Mouse (Mus musculus) stomach, embryonic 15.5 days (tissue): ENCODE data around the gene Olfr286. TPM values are rescaled to one million over a fixed set of nuclear protein-coding genes. Genes with fewer than 3 reads are reported as not detected.

Source experiments
- ATAC-seq: fragments of 200-750 bp; cut with Nextera tagmentation; 2 replicates; pipeline ENCODE4 v1.8.0; 2017; ENCODE audit warnings: low read depth, moderate number of reproducible peaks, moderate TSS enrichment; ENCODE audit not compliant: insufficient read depth, low FRiP score
- H3K27ac ChIP-seq: fragments of 300-500 bp; sonication (generic); 2 replicates; pipeline ENCODE4 v1.5.1; 2015; ENCODE audit warnings: mild to moderate bottlenecking, inconsistent platforms
- H3K27me3 ChIP-seq: fragments of 300-500 bp; sonication (generic); replicated peaks from 2 replicates; pipeline ENCODE4 v1.6.1; 2015; ENCODE audit warnings: inconsistent platforms
- H3K36me3 ChIP-seq: fragments of 300-500 bp; sonication (generic); 2 replicates; pipeline ENCODE4 v1.6.1; 2015; ENCODE audit warnings: inconsistent platforms
- H3K4me1 ChIP-seq: fragments of 300-500 bp; sonication (generic); 2 replicates; pipeline ENCODE4 v1.6.1; 2015; ENCODE audit warnings: inconsistent platforms
- H3K4me2 ChIP-seq: fragments of 300-500 bp; sonication (generic); 2 replicates; pipeline ENCODE4 v1.6.1; 2015; ENCODE audit warnings: mild to moderate bottlenecking, inconsistent platforms
- H3K4me3 ChIP-seq: fragments of 300-500 bp; sonication (generic); replicated peaks from 2 replicates; pipeline ENCODE4 v1.5.1; 2015; ENCODE audit warnings: inconsistent platforms
- H3K9ac ChIP-seq: fragments of 300-500 bp; sonication (generic); 2 replicates; pipeline ENCODE4 v1.6.1; 2015; ENCODE audit warnings: inconsistent platforms
- H3K9me3 ChIP-seq: fragments of 300-500 bp; sonication (generic); 2 replicates; pipeline ENCODE4 v1.6.1; 2016; ENCODE audit warnings: inconsistent platforms
- WGBS: fragments of 180-500 bp; shearing (Covaris S2); methylation state at CpG from one replicate; pipeline ENCODE4 v1.1.7; 2015; 5-methylcytosine and 5-hydroxymethylcytosine counted together
- polyA plus RNA-seq: library from polyadenylated mRNA; unstranded; fragments of >200 nt; fragmentation: Nextera tagmentation; extraction: Ambion mirVana; gene quantifications from 2 replicates; pipeline ENCODE4 v1.2.1, GENCODE M21; 2015

Gene Olfr286
- polyA plus RNA-seq: not detected in 2 replicates

GRCm38 (mm10) chr15:98234350-98234749 lies at the start of gene Olfr286:
Gene Olfr286, minus strand, starts transcription at chr15:98234450.
- H3K4me1 ChIP-seq: no peaks in the 10 kb centered on the region
- H3K4me3 ChIP-seq: no peak within 1 kb of the TSS
- WGBS: 84% methylated on average over 4 of the region's 4 CpGs
- no peak for ATAC-seq
- H3K27me3 ChIP-seq: no peaks in the 10 kb centered on the region
- H3K4me2 ChIP-seq: no peak within 1 kb of the TSS
- H3K9me3 ChIP-seq: no peaks in the 10 kb centered on the region
- H3K27ac ChIP-seq: no peak within 1 kb of the TSS
- H3K9ac ChIP-seq: no peak within 1 kb of the TSS
- H3K36me3 ChIP-seq: no peaks in the 10 kb centered on the region

- Histone ChIP-seq H3K4me2 (no peak overlapping the region), H3K36me3 (no peaks in the 10 kb centered on the region), H3K9ac (no peak overlapping the region), H3K4me3 (no peak overlapping the region), H3K27me3 (no peaks in the 10 kb centered on the region), H3K9me3 (no peaks in the 10 kb centered on the region), H3K4me1 (no peaks in the 10 kb centered on the region), H3K27ac (no peak overlapping the region)
- WGBS: 85% methylated on average over 7 of the region's 7 CpGs
- ATAC-seq: no peak
These were observed 23.5 kb upstream of the Olfr286 start for GRCm38 (mm10) chr15:98257776-98258175.

GRCm38 (mm10) chr15:98257193-98257592 lies 22.9 kb upstream of the Olfr286 start, which contains the start of gene H1fnt:
Gene H1fnt, minus strand, starts transcription at chr15:98257293.
- Histone ChIP-seq H3K36me3 (no peaks in the 10 kb centered on the region), H3K4me2 (no peak within 1 kb of the TSS), H3K4me3 (no peak within 1 kb of the TSS), H3K9ac (no peak within 1 kb of the TSS), H3K4me1 (no peaks in the 10 kb centered on the region), H3K27me3 (no peaks in the 10 kb centered on the region), H3K9me3 (no peaks in the 10 kb centered on the region), H3K27ac (no peak within 1 kb of the TSS)
- no peak for ATAC-seq
- WGBS: 83% methylated on average over 8 of the region's 8 CpGs

- H3K27me3 ChIP-seq: no peaks in the 10 kb centered on the region
- no peak overlapping the region for H3K27ac ChIP-seq
- H3K4me2 ChIP-seq: no peak overlapping the region
- ATAC-seq: no peak
- no peaks in the 10 kb centered on the region for H3K36me3 ChIP-seq
- H3K4me3 ChIP-seq: no peak overlapping the region
- no peaks in the 10 kb centered on the region for H3K4me1 ChIP-seq
- no peaks in the 10 kb centered on the region for H3K9me3 ChIP-seq
- H3K9ac ChIP-seq: no peak overlapping the region
- 93% methylated on average over 13 of the region's 13 CpGs for WGBS
These were observed 22.0 kb upstream of the Olfr286 start for GRCm38 (mm10) chr15:98256271-98256670.

- H3K27ac ChIP-seq: no peak overlapping the region
- 83% methylated on average over 4 of the region's 4 CpGs for WGBS
- no peak overlapping the region for H3K9ac ChIP-seq
- H3K36me3 ChIP-seq: no peaks in the 10 kb centered on the region
- no peak for ATAC-seq
- H3K9me3 ChIP-seq: no peaks in the 10 kb centered on the region
- no peaks in the 10 kb centered on the region for H3K27me3 ChIP-seq
- H3K4me3 ChIP-seq: no peak overlapping the region
- no peaks in the 10 kb centered on the region for H3K4me1 ChIP-seq
- no peak overlapping the region for H3K4me2 ChIP-seq
These were observed 1.2 kb upstream of the Olfr286 start for GRCm38 (mm10) chr15:98235442-98235841.

- no peak for ATAC-seq
- Histone ChIP-seq H3K4me1 (no peaks in the 10 kb centered on the region), H3K36me3 (no peaks in the 10 kb centered on the region), H3K27ac (no peak overlapping the region), H3K27me3 (no peaks in the 10 kb centered on the region), H3K4me2 (no peak overlapping the region), H3K9me3 (no peaks in the 10 kb centered on the region), H3K4me3 (no peak overlapping the region), H3K9ac (no peak overlapping the region)
- WGBS: 72% methylated on average over 7 of the region's 7 CpGs
These were observed 8.2 kb downstream of the Olfr286 start for GRCm38 (mm10) chr15:98226096-98226495.

- H3K27me3 ChIP-seq: no peaks in the 10 kb centered on the region
- ATAC-seq: no peak
- H3K36me3 ChIP-seq: no peaks in the 10 kb centered on the region
- 40% methylated on average over 16 of the region's 16 CpGs for WGBS
- no peak overlapping the region for H3K4me3 ChIP-seq
- no peaks in the 10 kb centered on the region for H3K9me3 ChIP-seq
- H3K9ac ChIP-seq: no peak overlapping the region
- no peaks in the 10 kb centered on the region for H3K4me1 ChIP-seq
- no peak overlapping the region for H3K4me2 ChIP-seq
- no peak overlapping the region for H3K27ac ChIP-seq
These were observed 8.6 kb downstream of the Olfr286 start for GRCm38 (mm10) chr15:98225610-98226009.

- Histone ChIP-seq H3K36me3 (no peaks in the 10 kb centered on the region), H3K4me3 (no peak overlapping the region), H3K4me2 (no peak overlapping the region), H3K4me1 (no peaks in the 10 kb centered on the region), H3K9me3 (no peaks in the 10 kb centered on the region), H3K27me3 (no peaks in the 10 kb centered on the region), H3K27ac (no peak overlapping the region), H3K9ac (no peak overlapping the region)
- no peak for ATAC-seq
These were observed 11.9 kb downstream of the Olfr286 start for GRCm38 (mm10) chr15:98222377-98222776.

GRCm38 (mm10) chr15:98220877-98221276 lies 13.4 kb downstream of the Olfr286 start, which contains the start of the genes Gm44579 and Olfr287:
Gene Gm44579, minus strand, starts transcription at chr15:98220977.
Gene Olfr287, minus strand, starts transcription at chr15:98221056.
- Histone ChIP-seq H3K4me1 (no peaks in the 10 kb centered on the region), H3K9ac (no peak within 1 kb of the TSS), H3K36me3 (no peaks in the 10 kb centered on the region), H3K4me2 (no peak within 1 kb of the TSS), H3K27me3 (no peaks in the 10 kb centered on the region), H3K9me3 (no peaks in the 10 kb centered on the region), H3K4me3 (no peak within 1 kb of the TSS), H3K27ac (no peak within 1 kb of the TSS)
- no peak for ATAC-seq
- 69% methylated on average over 4 of the region's 4 CpGs for WGBS

- Histone ChIP-seq H3K4me3 (no peak overlapping the region), H3K9me3 (no peaks in the 10 kb centered on the region), H3K4me1 (no peaks in the 10 kb centered on the region), H3K36me3 (no peaks in the 10 kb centered on the region), H3K27ac (no peak overlapping the region), H3K4me2 (no peak overlapping the region), H3K27me3 (no peaks in the 10 kb centered on the region), H3K9ac (no peak overlapping the region)
- ATAC-seq: no peak
- 62% methylated on average over 5 of the region's 5 CpGs for WGBS
These were observed 20.1 kb downstream of the Olfr286 start for GRCm38 (mm10) chr15:98214130-98214529.

GRCm38 (mm10) chr15:98213336-98213870 lies 20.8 kb downstream of the Olfr286 start:
- no peak for ATAC-seq
- Histone ChIP-seq H3K9ac (no peak overlapping the region), H3K27ac (no peak overlapping the region)

GRCm38 (mm10) chr15:98209676-98210075 lies 24.6 kb downstream of the Olfr286 start:
- Histone ChIP-seq H3K27me3 (no peaks in the 10 kb centered on the region), H3K36me3 (no peaks in the 10 kb centered on the region), H3K4me1 (no peaks in the 10 kb centered on the region), H3K4me2 (no peak overlapping the region), H3K4me3 (no peak overlapping the region), H3K9ac (no peak overlapping the region), H3K9me3 (no peaks in the 10 kb centered on the region), H3K27ac (no peak overlapping the region)
- ATAC-seq: no peak
- WGBS: 83% methylated on average over 7 of the region's 7 CpGs

More at GRCm38 (mm10) chr15:98213336-98213870, 20.8 kb downstream of the Olfr286 start:
- no peaks in the 10 kb centered on the region for H3K36me3 ChIP-seq
- no peaks in the 10 kb centered on the region for H3K4me1 ChIP-seq
- WGBS: 73% methylated on average over 5 of the region's 5 CpGs
- H3K4me2 ChIP-seq: no peak overlapping the region
- H3K27me3 ChIP-seq: no peaks in the 10 kb centered on the region
- no peaks in the 10 kb centered on the region for H3K9me3 ChIP-seq
- H3K4me3 ChIP-seq: no peak overlapping the region

GRCm38 (mm10) chr15:98195442-98195841 lies 38.8 kb downstream of the Olfr286 start, which contains the start of gene Olfr288:
Gene Olfr288, minus strand, starts transcription at chr15:98195542.
- H3K4me2 ChIP-seq: no peak within 1 kb of the TSS
- H3K36me3 ChIP-seq: no peaks in the 10 kb centered on the region
- no peak within 1 kb of the TSS for H3K9ac ChIP-seq
- H3K27me3 ChIP-seq: no peaks in the 10 kb centered on the region
- H3K27ac ChIP-seq: no peak within 1 kb of the TSS
- H3K9me3 ChIP-seq: no peaks in the 10 kb centered on the region
- 63% methylated on average over 3 of the region's 3 CpGs for WGBS
- no peaks in the 10 kb centered on the region for H3K4me1 ChIP-seq
- ATAC-seq: no peak
- no peak within 1 kb of the TSS for H3K4me3 ChIP-seq
